Mouse (Mus musculus) B cell, adult 2 months (primary cell): ENCODE data around the gene Abi2.

Source experiments
- DNase-seq, 2 experiments: peaks; one replicate each; pipeline ENCODE4 v3.0.0; 2022

Abi2 gene

GRCm38 (mm10) chr1:60490510-60490909 is 81.1 kb downstream of the Abi2 start:
- DNase-seq, result no peak

- DNase-seq, result no peak
These were observed 83.0 kb downstream of the Abi2 start for GRCm38 (mm10) chr1:60492404-60492803.

- DNase-seq, result no peak
These were observed 84.0 kb downstream of the Abi2 start for GRCm38 (mm10) chr1:60493421-60493820.

DNA sequence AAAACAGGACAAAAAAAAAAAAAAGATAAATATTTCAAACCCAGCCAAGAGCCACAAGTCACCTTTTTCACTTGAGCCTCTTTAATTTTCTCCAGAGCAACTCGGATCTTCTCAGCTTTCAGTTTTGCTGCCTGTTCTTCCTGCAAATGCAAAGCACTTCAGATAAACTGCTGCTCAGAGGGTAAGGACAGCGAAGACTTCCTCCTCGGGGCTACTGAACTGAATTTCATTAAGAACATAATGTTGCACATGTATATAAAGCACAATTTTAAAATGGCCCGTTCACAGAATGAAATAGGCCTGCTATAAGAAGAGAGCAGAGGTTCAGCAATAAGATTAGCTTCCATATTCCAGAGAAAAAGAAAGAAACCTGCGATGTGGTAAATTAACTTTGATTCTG is 94.0 kb downstream of the Abi2 start:
- DNase-seq, result no peak

DNA sequence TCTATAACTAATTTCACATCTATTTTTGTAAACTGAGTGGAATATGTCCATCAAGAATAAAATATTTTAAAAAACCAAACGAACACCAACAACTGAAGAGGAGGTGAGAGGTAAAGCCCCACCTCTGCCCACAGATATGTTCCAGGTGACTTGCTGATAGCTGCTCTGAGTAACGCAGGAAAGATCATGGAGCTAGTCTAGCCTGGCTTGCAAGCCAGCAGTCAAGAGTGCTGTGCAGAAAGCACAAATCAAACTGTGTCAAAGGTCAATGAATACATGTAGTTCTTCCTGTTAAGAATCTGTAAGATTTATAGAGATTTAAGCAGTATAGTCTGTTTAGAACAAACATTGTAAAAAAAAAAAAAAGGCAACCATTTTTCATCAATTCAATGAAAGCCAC is 101.2 kb downstream of the Abi2 start:
- DNase-seq, result no peak

GRCm38 (mm10) chr1:60530107-60530506 is 120.7 kb downstream of the Abi2 start:
- no peak for DNase-seq

DNA sequence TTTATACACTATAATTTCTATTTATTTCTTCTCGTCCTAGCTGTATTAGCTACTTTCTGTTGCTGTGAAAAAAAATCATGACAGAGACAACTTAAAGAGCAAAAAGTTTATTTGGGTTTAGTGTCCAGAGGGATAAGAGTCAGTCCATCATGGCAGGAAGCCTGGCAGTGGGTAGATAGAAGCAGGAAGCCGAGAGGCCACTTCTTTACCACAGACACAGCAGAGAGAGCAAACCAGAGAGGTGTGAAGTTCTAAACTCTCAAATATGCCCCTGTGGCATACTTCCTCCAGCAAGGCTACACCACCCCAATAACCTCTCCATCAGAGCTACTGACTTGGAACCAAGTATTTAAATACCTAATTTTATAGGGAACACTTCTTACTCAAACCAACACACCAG is 121.2 kb downstream of the Abi2 start:
- DNase-seq, result no peak
